Mouse (Mus musculus): ENCODE measurements around the gene Ercc6.

GRCm38 (mm10) chr14:32531371-32531770 lies 18.1 kb downstream of the Ercc6 start:
- no peak for TF ChIP-seq CTCF (conservative IDR thresholded peaks at IDR 0.05; ENCODE audit: insufficient read depth, insufficient read length, low read depth, low read length)
- no peak for TF ChIP-seq POLR2A (IDR thresholded peaks at IDR 0.05; ENCODE audit: low read depth, low read length)

Data from kidney, adult 2 months (tissue).